Mouse (Mus musculus): Measurements from ENCODE around the gene Arhgef11. TPM values are rescaled to one million over a fixed set of nuclear protein-coding genes. Genes with fewer than 3 reads are reported as not detected.
"Not testable (repeated sequence)": the region's sequence is repeated elsewhere in the genome, so short reads cannot be mapped to it uniquely, and the experiment has no call there.

The Arhgef11 gene
- 1 to 10 TPM; 4.0 to 4.7 TPM for polyA plus RNA-seq (2017; shearing (Covaris generic))

DNA sequence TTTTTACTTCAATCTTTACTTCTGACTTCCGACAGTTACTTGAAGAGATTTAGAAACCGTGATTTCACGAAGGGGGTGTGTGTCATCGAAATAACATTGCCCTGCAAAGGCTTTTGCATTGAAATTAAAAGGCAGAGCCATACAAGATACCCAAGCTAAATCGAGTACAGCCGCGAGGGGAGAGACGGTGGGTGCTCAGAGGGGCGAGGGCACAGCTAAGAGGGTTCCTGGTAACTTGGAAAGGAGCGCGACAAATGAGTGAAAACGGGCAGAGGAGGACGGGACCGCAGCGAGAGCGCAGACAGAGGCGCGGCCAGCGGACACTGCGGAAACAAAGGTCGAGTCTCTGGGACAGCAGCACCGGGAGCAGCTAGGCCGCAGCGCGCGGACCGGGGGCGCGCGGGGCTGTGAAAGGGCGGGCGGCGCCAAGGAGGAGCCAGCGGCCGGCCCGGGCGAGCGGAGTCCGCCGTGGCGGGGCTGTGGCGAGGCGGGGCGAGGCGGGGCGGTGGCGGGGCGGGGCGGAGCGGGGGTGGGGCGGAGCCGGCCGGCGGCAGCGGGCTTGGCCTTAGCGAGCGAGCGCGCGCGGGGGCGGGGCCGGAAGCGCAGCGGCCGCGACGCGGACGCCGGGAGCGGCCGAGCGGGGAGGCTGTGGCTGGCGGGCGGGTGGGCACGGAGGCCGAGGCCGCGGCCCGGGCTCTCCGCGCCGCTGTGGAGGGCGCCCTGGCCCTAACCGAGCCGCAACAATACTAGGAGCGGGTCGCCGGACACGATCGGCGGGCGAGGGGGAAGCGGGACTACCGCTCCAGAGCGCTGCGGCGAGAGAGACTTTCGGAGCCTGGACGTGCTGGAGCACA lies at the start of gene Arhgef11:
Gene Arhgef11, plus strand, starts transcription at position 603 of the 854 bp plus-strand sequence.
- ATAC-seq = peak; percentile 67

DNA sequence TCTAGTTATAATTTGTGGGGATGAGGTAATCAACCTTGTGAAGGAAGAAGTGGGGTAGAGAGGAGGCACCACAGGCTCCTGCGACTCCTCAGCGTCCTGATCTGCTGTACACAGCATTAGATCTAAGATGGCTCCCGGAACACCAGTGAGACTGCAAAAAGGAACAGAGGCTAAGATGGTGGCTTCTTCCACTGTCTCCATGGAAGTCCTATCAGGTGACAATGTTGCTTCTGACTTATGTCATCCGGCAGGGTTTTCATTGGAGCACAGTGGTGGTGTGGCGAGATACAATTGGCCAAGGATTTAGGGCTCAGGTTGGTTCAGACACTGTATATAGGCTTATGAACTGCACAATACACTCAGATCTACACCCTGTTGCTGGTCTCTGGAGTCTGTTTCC lies 48.7 kb upstream of the Arhgef11 start:
- ATAC-seq = no peak

DNA sequence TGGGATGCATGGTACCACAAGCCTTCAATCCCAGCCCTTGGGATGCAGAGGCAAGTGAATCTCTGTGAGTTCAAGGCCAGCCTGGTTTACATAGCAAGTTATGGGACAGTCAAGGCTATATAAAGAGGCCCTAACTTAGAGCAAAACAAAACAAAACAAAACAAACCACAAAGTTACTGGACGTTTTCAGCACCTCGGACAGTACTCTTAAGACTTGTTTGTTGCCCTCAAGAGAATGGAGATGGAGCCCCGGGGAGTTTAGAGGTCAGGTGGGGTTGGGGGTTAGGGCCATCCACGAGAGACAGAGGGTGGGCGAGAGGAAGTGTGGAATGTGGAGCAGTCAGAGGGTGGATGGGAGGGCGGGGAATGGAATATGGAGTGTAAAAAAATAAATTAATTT lies 41.6 kb upstream of the Arhgef11 start:
- ATAC-seq = no peak

DNA sequence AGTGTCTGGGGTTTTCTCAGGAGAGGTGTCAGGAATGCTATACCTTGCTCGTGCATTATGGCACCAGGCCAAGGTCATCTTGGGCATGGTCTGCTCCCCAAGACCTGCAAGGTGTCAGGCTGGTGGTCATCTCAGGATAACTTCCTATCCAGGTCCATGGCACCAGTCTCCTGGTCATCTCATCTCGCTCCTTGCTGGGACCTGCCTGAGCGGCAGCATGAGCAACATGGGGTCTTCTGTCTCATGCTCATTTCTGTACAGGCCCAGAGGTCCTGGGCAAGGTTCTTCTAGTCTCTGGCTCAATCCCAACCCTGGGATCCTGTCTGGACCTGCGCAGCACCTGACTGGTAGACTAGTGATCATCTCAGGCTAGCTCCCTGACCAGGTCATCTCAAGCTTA lies 35.1 kb upstream of the Arhgef11 start:
- no peak for ATAC-seq

DNA sequence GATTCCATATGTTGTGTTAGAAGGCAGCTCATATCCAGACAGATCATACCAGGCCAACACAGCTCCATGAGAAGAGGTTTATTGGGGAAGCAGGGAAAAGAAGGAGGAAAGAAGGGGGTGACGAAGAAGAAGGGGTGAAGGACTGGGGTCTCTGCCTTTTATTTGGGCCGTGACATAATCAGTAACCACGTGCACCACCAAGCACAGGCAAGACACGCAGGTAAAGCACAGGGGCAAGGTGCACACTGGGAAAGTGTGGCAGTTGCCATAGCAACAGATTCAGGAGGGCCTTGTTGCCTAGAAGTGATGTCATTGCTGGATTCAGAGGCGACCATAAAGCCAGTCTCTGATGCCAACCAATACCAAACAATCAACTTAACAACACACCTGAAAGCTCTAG lies 23.6 kb upstream of the Arhgef11 start:
- no peak for ATAC-seq

DNA sequence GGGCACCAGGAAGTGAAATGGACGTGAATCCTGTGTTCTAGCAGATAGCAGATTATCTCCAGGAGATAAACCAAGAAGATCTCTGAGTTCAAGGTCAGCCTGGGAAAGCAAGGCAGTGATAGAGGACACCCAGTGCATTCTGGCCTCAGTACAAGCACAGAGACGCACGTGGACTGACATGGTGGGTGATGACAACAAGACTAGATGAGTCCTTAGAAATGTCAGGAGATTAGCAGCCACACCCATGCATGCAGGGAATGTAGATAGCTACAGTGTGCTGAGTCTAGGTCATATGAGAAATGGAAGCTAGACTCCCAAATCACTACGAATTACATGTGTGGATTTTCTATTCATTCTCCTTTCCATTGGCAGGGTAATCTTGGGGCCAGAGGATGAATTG lies 22.0 kb upstream of the Arhgef11 start:
- ATAC-seq = not testable (repeated sequence)

DNA sequence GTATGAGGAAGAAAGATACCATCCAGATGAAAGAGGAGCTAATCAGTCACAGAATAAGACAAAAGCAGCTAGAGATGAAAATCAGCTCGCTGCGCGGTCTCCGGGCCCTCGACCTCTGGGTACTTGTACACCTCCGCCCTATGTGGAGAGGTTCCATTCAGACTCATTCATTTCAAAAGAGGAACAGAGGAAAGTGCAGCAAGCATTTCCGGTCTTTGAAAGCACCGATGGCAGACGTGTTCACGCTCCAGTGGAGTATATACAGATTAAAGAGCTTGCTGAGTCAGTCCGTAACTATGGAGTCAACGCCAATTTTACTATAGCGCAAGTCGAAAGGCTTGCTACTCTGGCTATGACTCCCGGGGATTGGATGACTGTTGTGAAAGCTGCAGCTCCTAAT lies 16.3 kb upstream of the Arhgef11 start:
- not testable (repeated sequence) for ATAC-seq

DNA sequence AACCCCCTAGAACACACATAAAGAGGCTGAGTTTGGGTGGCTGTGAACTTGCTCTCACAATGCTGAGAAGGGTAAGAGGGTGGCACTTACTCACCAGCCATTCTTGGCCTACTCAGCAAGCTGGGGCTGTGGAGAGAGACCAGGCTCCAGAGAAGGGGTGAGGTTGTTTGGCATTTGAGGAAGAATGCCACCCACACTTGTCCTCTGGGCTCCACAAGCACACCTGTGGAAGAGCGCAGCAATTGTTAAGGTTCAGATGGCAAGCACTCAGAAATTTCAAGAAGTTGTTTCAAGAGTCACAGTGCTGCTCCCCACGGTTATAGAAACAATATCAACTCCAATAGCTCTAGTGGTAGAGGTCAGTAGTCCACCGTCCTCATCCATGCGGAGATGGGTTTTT lies 1.0 kb upstream of the Arhgef11 start:
- no peak for ATAC-seq

DNA sequence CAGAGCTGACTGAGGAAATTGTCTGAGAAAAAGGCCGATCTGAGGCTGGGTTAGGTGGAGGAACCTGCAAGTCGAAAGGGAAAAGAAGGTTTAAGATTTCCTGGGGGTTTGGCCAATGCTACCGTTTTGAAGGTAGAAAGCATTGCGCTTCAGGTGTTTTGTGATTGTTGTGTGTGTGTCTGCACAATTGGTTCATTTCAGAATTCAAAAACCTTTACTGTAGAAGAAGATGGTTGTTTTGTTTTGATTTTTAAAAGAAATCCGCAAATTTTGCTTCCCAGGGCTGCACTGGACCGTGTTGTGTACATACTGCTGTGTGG lies 412 bp downstream of the Arhgef11 start:
- no peak for ATAC-seq

DNA sequence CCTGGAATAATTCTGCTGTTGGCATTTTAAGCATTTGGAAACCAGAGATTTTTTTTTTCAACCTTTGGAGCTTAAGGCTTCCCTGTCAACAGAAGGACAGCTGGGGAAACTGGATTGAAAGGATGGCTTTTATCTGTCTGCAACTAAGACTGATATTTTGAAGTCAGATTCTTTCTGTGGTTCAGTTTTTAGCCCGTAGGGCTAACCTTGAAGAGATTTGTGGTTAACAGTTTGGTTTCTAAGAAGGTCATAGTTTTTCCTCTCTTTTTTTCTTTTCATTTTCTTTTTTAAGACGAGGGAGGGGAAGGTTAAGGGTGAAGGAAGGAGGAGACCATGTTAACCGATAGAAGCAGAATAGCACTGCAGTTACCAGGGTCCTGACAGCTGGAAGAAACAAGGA lies 881 bp downstream of the Arhgef11 start:
- ATAC-seq = no peak

DNA sequence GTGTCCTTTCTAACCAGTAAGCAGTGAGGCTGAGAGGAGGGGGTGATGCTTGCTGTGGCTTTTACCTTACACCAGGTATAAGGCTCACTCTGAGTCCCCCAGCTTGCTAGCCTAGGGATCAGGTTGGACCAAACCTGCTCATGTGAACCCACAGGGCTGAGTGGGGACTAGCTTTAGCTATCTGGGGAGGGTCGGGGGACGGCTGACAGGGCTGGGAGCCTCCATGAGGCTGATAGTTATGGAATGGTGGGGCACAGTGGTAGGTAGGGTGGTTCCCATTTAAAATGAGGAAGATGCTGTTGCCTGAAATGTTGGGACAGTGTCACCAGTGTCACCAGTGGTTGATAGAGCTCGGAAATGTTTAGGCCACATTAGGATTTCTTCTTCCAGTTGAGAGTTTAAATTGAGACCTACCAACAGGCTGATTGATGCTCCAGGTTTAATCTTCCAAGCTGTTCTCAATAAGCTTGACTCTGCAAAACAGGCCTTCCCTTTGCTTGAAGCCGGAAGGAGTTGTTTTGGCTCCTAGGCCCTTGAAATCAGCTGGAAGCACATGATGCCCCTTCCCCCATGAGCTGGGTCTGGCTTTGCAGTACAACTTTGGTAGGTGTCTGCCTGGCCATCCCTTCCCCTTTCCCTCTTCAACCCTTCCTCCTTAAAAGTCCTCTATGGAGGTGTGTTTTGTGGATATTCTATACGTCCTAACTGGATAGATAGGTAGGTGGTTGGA lies 1.8 kb downstream of the Arhgef11 start:
- no peak for ATAC-seq

DNA sequence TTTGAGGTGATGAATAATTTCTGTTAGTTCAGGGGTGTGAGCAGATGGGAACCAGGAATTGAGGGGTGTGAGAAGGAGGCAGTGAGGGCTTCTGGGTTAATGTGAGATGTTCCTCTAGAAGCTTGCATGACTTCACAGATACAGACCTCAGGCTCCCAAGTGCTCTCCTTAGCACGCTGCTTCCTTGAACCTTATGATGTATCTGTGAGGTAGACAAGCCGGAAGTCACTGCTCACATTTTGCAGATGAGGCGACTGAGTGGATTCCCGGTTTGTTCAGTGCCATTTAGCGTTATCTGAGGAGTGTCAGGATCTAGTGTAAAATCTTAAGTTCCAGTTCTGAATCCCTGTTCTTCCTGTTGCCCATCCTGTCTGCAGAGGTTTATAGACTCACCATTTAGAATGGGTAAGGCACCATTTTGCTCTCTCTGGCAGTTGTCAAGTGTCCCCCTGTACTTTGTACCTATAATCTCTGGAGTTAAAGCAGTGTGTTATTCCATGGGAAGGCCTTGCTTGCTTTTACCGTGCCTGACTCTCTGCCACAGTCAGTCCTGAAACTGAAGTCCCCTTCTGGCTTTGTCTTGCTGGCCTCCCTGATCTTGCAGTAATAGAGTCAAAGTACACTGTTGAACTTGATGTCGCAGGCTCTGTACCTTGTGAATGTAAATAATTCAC lies 3.0 kb downstream of the Arhgef11 start:
- no peak for ATAC-seq

DNA sequence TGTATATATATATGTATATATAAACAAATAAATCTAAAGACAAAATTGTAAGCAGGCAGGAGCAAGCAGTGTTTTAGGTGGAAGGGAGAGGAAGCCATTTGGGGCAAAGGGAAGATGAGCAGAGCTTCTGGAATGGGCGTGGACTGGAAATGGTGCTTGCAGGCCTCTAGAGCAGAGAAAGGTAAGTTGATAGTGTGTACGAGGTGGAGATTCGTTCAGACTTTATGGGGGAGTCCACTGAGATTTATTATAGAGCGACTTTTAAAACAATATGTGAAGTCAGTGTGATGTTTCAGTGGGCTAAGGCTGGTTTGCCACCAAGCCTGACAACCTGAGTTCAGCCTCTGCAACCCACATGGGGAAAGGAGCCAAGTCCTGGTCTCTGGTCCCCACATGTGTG lies 7.5 kb downstream of the Arhgef11 start:
- ATAC-seq = no peak

DNA sequence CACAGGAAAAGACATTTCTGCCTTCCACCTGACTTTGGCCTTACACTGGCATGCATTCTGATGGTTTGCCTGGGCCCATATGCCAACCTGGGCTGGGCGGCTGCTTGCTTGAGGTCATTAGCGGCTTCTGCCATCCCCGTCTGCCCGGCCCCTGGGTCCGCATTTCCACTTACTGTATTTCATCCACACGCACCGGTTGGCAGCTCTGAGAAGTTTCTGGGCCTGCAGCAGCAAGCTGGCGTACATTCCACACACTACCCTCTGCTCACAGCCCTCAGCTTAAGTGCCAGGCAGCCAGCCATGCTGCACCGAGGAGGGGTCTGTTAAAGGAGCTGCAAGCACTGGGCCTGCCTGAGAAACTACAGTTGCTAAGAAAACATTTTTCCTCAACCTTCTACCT lies 13.5 kb downstream of the Arhgef11 start:
- ATAC-seq = no peak

DNA sequence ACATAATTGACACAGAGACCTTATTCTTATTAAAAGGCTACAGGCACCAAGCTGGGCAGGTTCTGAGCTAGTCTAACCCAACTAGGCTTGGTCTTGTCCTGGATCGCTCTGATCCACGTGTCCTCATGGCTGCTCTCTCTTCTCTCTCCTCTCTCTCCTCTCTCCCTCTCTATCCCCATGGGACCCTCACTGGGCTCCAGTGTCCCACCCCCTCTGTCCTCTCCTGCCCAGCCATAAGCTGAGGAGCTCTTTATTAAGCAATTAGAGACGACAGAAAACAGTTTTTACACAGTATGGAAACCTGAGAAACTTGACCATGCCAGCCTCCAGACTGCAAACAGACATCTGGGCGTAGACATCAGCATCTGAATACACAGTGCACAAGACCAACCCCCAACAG lies 14.0 kb downstream of the Arhgef11 start:
- no peak for ATAC-seq

DNA sequence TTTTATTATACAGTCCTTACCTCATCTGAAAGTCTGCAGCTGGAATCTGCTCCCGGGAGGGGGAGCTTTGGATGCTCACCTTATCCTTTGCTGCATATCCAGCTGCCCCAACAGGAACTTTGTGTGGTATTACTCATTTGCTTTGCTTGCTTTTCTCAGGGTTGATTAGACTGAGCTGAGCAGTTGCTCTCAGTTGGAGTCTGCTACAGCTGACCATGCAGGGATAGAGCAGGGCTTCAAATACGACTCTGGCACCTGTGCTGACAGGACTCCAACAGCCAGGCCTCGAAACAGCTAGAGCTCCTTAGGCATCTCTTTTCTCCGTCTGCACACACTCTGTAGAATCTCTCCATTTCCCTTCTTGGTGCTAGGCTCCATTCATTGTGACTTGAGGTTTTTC lies 18.2 kb downstream of the Arhgef11 start:
- ATAC-seq = no peak

DNA sequence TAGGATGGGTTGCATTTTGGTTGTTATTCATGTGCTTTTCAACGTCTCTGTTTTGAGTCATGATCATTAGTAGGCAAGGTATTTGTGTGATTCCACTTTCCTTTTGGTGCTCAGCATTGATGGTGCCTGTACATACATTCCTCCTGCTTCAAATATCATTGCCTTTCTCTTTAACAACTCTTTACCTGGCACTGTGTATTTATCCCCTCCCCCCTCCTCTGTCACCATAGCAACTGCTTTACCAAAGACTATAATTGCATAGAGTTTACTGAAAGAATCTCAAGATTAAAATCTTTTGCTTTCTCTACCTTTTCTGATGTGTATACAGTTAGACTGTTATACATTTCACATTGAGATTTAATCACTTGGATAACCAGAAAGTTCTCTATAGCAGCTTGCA lies 26.1 kb downstream of the Arhgef11 start:
- no peak for ATAC-seq

DNA sequence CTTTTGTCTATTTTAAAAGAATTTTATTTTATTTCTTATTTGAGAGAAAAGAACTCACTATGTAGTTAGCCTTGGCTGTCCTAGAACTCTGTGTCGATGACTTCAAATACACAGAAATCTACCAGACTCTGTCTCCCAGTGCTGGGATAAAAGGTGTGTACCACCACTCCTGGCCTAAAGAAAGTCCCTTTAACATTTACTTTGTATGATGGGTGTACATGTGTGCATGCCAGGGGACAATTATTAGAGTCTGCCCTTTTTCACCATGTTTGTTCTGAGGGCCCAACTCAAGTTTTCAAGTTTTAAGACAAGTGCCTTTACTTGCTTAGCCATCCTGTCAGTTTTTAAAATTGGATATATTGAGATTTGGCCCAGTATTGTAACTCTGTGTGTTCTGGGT lies 28.8 kb downstream of the Arhgef11 start:
- no peak for ATAC-seq

DNA sequence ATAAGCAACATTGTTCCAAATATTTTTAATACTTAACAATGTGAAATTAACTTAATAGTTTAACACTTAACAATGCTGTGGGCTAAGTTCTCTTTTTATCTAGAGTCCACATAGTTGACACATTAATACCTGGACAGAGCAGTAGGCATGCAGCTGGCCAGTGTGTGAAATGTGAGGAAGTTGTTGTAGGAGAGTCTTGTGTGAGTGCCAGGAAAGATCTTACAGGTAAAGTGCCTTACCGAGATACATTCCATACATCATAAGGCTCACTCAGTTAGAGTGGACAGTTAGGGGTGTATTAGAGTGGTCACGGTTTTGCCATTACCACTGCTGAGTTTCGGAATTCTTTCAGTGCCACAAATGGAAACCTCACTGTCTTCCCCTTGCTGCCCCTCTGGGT lies 31.7 kb downstream of the Arhgef11 start:
- ATAC-seq = no peak

DNA sequence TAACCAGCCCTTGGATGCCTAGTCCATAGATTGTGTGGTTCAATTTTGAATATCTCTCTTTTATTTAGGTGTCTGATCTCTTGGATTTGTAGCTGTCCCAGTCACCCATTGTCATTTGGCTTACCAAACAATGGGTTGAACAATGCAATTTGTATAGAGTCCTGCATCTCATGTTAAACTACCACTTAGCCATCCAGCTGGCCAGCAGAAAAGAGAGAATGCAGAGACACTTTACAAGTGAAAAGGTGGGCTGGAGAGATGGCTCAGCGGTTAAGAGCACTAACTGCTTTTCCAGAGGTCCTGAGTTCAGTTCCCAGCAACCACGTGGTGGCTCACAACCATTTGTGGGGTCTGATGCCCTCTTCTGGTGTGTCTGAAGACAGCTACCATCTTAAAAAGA lies 41.0 kb downstream of the Arhgef11 start:
- no peak for ATAC-seq

DNA sequence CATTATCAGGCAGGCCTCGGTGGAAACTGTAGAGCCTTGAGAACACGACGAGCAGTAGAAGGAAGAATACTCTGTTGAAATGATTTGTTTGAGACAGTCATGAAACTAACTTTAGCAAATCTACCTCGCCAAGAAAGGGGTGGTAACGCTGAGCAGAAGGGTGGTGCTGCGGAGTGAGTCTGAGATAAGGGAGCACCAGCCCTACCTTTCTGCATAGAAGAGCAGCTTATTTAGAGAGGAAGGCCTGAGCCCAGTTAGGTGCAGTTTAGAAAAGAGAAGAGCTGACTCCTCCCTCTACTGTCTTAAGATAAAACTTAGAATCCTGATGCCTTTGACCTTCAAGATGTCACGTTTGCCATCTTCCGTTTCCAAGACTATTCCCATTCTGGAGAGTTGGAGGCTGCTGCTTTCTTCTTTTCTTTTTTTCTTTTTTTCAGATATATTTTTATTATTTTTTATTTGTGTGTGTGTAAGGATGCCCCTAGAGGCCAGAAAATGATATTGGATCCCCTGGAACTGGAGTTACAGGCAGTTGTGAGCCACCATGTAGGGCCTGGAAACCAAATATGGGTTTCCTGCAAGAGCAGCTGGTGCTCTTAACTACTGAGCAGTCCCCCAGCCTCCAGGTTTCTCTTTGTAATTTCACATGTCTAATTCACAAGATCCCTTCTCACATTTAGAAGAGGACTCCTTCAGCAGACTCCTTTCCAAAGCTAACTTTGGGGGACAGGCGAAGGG lies 42.5 kb downstream of the Arhgef11 start:
- ATAC-seq = no peak

DNA sequence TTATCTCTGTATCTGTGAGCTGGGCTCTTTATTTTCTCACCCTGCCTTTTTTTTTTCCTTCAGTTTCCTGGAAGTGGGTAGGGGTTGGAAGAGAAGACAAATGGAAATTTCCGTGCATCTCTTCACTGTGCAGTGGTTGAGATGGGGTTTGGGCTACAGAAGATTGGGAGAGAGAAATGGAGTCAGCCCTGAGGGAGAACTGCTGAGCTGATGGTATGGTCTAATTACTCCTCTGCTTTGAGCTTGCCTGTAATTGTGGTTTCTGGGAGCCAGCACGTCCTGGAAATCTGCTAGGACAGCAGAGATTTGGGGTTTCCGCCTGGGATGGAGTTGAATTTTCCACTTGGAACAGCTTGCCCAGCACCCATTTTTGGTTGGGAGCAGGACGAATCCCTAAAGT lies 43.1 kb downstream of the Arhgef11 start:
- no peak for ATAC-seq

DNA sequence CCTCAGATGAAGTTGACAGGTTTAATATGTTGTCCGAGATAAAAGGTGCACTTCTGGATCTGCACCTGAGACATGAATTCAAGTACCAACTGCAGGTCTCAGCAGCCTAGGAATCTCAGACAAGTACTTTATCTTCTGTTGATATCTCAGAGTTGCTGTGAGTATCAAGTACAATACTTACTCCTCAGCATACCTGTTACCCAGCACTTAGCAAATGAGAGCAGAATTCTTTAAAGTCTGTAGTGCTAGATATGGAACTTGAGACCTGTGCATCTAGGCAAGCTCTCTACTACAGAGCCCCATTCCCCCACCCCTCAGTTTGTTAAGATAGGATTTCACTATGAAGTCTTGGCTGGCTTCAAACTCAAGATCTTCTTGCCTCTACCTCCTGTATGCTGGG lies 43.9 kb downstream of the Arhgef11 start:
- ATAC-seq = no peak

All from activated CD4-positive, CD25-positive, alpha-beta regulatory T cell, adult 4 months (primary cell).